In genomic region chr17:64604163-64604562, GRCm38 (mm10) we compare ENCODE assay signal across 10 mouse cellular contexts. TPM values are rescaled to one million over a fixed set of nuclear protein-coding genes. Genes with fewer than 3 reads are reported as not detected.
DNase-seq lines count a peak whose midpoint lies in the region; ATAC-seq lines count a peak whose summit lies in the region.
"Had no signal": no experiment of that assay in that cellular context is flagged by ENCODE, and none has a peak within 500 bp of the region (broad histone marks: within the 10 kb centered on the region; RNA-seq: fewer than 3 reads in every experiment).

No protein-coding gene starts in this region.

- H3K9ac ChIP-seq in liver, embryonic 11.5 days (ENCODE audit: low read depth, low read length): no peak overlapping the region
- no peak overlapping the region for H3K9ac ChIP-seq in embryonic facial prominence, embryonic 14.5 days (ENCODE audit: low read depth, low read length)
- H3K9ac ChIP-seq in liver, embryonic 15.5 days: no peak overlapping the region

- H3K9me3 ChIP-seq in liver, embryonic 11.5 days (ENCODE audit: control insufficient read depth, low read length): no peaks in the 10 kb centered on the region
- no peaks in the 10 kb centered on the region for H3K9me3 ChIP-seq in embryonic facial prominence, embryonic 14.5 days (ENCODE audit: control insufficient read depth, low read length)
- no peaks in the 10 kb centered on the region for H3K9me3 ChIP-seq in liver, embryonic 15.5 days (replicated peaks)

- 0 out of 2 replicates have a peak, but pooled peaks cover 2% of the 10 kb centered on the region for H3K36me3 ChIP-seq in liver, embryonic 11.5 days (ENCODE audit: control insufficient read depth, insufficient read depth, low read length)
- H3K36me3 ChIP-seq in embryonic facial prominence, embryonic 14.5 days (ENCODE audit: control insufficient read depth, insufficient read depth, low read length): 0 out of 2 replicates have a peak, but pooled peaks cover 4% of the 10 kb centered on the region
- no peaks in the 10 kb centered on the region; the same call in 1 of the 2 replicates for H3K36me3 ChIP-seq in liver, embryonic 15.5 days (replicated peaks)

- peaks cover 19% of the 10 kb centered on the region for H3K4me1 ChIP-seq in liver, embryonic 11.5 days (replicated peaks; ENCODE audit: control insufficient read depth, insufficient read depth, low read length)
- peaks cover 19% of the 10 kb centered on the region for H3K4me1 ChIP-seq in embryonic facial prominence, embryonic 14.5 days (ENCODE audit: control insufficient read depth, insufficient read depth, low read length)
- peaks cover 70% of the 10 kb centered on the region for H3K4me1 ChIP-seq in liver, embryonic 15.5 days (replicated peaks)

- no peak for ATAC-seq in liver, embryonic 11.5 days (replicated peaks; ENCODE audit: low FRiP score)
- ATAC-seq in embryonic facial prominence, embryonic 14.5 days (ENCODE audit: low read depth): no peak
- ATAC-seq in liver, embryonic 15.5 days (ENCODE audit: insufficient read depth): 0 out of 2 replicates have a peak, but pooled peaks have one; percentile 8

- 82% methylated on average over 5 of the region's 5 CpGs for WGBS in liver, embryonic 11.5 days
- WGBS in embryonic facial prominence, embryonic 14.5 days: 67% methylated on average over 5 of the region's 5 CpGs
- WGBS in liver, embryonic 15.5 days (ENCODE audit: insufficient replicate concordance): 65% methylated on average over 5 of the region's 5 CpGs

- H3K27me3 ChIP-seq in liver, embryonic 11.5 days (replicated peaks; ENCODE audit: control insufficient read depth, insufficient read depth, low read length): no peaks in the 10 kb centered on the region
- H3K27me3 ChIP-seq in embryonic facial prominence, embryonic 14.5 days (replicated peaks; ENCODE audit: control insufficient read depth, insufficient read depth, low read length): no peaks in the 10 kb centered on the region
- H3K27me3 ChIP-seq in liver, embryonic 15.5 days: peaks cover 11% of the 10 kb centered on the region

- H3K4me3 ChIP-seq in liver, embryonic 11.5 days (ENCODE audit: low read depth, low read length): no peak overlapping the region
- no peak overlapping the region for H3K4me3 ChIP-seq in embryonic facial prominence, embryonic 14.5 days (ENCODE audit: low read depth, low read length)
- no peak overlapping the region for H3K4me3 ChIP-seq in liver, embryonic 15.5 days (replicated peaks)

- H3K27ac ChIP-seq in liver, embryonic 11.5 days (ENCODE audit: low read depth, low read length): no peak overlapping the region
- H3K27ac ChIP-seq in embryonic facial prominence, embryonic 14.5 days (replicated peaks; ENCODE audit: low read depth, low read length): no peak overlapping the region
- H3K27ac ChIP-seq in liver, embryonic 15.5 days (replicated peaks): peak overlapping the region; percentile 72

- H3K4me2 ChIP-seq in liver, embryonic 11.5 days: no peak overlapping the region
- peak overlapping the region; percentile 95 for H3K4me2 ChIP-seq in embryonic facial prominence, embryonic 14.5 days (ENCODE audit: low read depth, low read length)
- peak overlapping the region; percentile 96; the same call in 1 of the 2 replicates for H3K4me2 ChIP-seq in liver, embryonic 15.5 days

- DNase-seq in liver: peak; percentile 21
- no peak for DNase-seq in liver, embryonic 11.5 days (ENCODE audit: low spot score)
- DNase-seq in embryonic facial prominence, embryonic 14.5 days (ENCODE audit: low spot score): no peak
- peak; percentile 23 to 25 for DNase-seq in thymus, adult 18-20 months
- no peak for DNase-seq in cerebellum, adult 9-11 months
- DNase-seq in adrenal gland, adult (ENCODE audit: inconsistent age in 2 of 2, low spot score in 1 of 2): no peak
- no peak for DNase-seq in adrenal gland, postnatal 4 days (ENCODE audit: low spot score in 2 of 2)
- DNase-seq: gastrocnemius, postnatal 10 days; kidney, adult 11 months had no signal

RNA-seq across cellular contexts. Expression of gene Man2a1, which starts 3.6 kb away (rescaled TPM):
- polyA plus RNA-seq in liver, embryonic 11.5 days (2014; fragmentation: Nextera tagmentation; extraction: Ambion mirVana): 5.7 and 6.8 TPM in 2 replicates
- 10.5 and 12.8 TPM in 2 replicates for polyA plus RNA-seq in embryonic facial prominence, embryonic 14.5 days (2014; fragmentation: Nextera tagmentation; extraction: Ambion mirVana)
- 5.0 and 5.5 TPM in 2 replicates for polyA plus RNA-seq in liver, embryonic 15.5 days (2015; fragmentation: Nextera tagmentation; extraction: Ambion mirVana)
- 100 to 1,000 TPM; 118 to 124 TPM for total RNA-seq in adrenal gland, postnatal 4 days (2021)

Comparison
In these comparisons a context has a peak if more than half of its experiments do, and no peak if none do; other contexts are left out.
1. DNase-seq: peak in liver (single experiment) and thymus, adult 18-20 months (2 of 2); none in liver, embryonic 11.5 days (single experiment), embryonic facial prominence, embryonic 14.5 days (single experiment), cerebellum, adult 9-11 months (single experiment), adrenal gland, adult (0 of 2) and adrenal gland, postnatal 4 days (0 of 2).